Mouse (Mus musculus): Measurements from ENCODE around the gene Myl6.
"Not testable (repeated sequence)": the region's sequence is repeated elsewhere in the genome, so short reads cannot be mapped to it uniquely, and the experiment has no call there.

The Myl6 gene

GRCm38 (mm10) chr10:128509831-128510230, 15.9 kb upstream of the Myl6 start:
- DNase-seq (ENCODE audit: low read depth) = no peak

- no peak for DNase-seq (ENCODE audit: low read depth)
Observed at GRCm38 (mm10) chr10:128509203-128509602, 15.3 kb upstream of the Myl6 start.

GRCm38 (mm10) chr10:128508260-128508659, 14.3 kb upstream of the Myl6 start:
- DNase-seq (ENCODE audit: low read depth) = no peak

GRCm38 (mm10) chr10:128505974-128506373, 12.0 kb upstream of the Myl6 start:
- DNase-seq (ENCODE audit: low read depth) = no peak

GRCm38 (mm10) chr10:128505371-128505667, 11.4 kb upstream of the Myl6 start:
- DNase-seq (ENCODE audit: low read depth) = not testable (repeated sequence)

GRCm38 (mm10) chr10:128504641-128505370, 10.9 kb upstream of the Myl6 start:
- DNase-seq (ENCODE audit: low read depth) = no peak

GRCm38 (mm10) chr10:128504012-128504411, 10.1 kb upstream of the Myl6 start:
- DNase-seq (ENCODE audit: low read depth) = no peak

- no peak for DNase-seq (ENCODE audit: low read depth)
Observed at GRCm38 (mm10) chr10:128503532-128503931, 9.6 kb upstream of the Myl6 start.

GRCm38 (mm10) chr10:128502341-128502740, 8.4 kb upstream of the Myl6 start:
- DNase-seq (ENCODE audit: low read depth) = no peak

GRCm38 (mm10) chr10:128499116-128499671, 5.2 kb upstream of the Myl6 start:
- no peak for DNase-seq (ENCODE audit: low read depth)

GRCm38 (mm10) chr10:128498590-128498989, 4.6 kb upstream of the Myl6 start, which contains the start of gene Myl6b:
TSS of gene Myl6b (minus strand) at chr10:128498685.
- DNase-seq (ENCODE audit: low read depth) = peak; percentile 85

GRCm38 (mm10) chr10:128497134-128497737, 3.3 kb upstream of the Myl6 start:
- no peak for DNase-seq (ENCODE audit: low read depth)

- no peak for DNase-seq (ENCODE audit: low read depth)
Observed at GRCm38 (mm10) chr10:128496509-128497077, 2.6 kb upstream of the Myl6 start.

GRCm38 (mm10) chr10:128495903-128496302, 2.0 kb upstream of the Myl6 start:
- DNase-seq (ENCODE audit: low read depth) = no peak

- DNase-seq (ENCODE audit: low read depth) = no peak
Observed at GRCm38 (mm10) chr10:128495270-128495669, 1.3 kb upstream of the Myl6 start.

- DNase-seq (ENCODE audit: low read depth) = no peak
Observed at GRCm38 (mm10) chr10:128494667-128495245, 811 bp upstream of the Myl6 start.

GRCm38 (mm10) chr10:128493319-128493694, 638 bp downstream of the Myl6 start:
- no peak for DNase-seq (ENCODE audit: low read depth)

GRCm38 (mm10) chr10:128492633-128493311, 1.2 kb downstream of the Myl6 start:
- peak; percentile 53 for DNase-seq (ENCODE audit: low read depth)

- not testable (repeated sequence) for DNase-seq (ENCODE audit: low read depth)
Observed at GRCm38 (mm10) chr10:128492051-128492450, 1.9 kb downstream of the Myl6 start.

GRCm38 (mm10) chr10:128491495-128491894, 2.5 kb downstream of the Myl6 start:
- no peak for DNase-seq (ENCODE audit: low read depth)

GRCm38 (mm10) chr10:128490912-128491311, 3.0 kb downstream of the Myl6 start:
- DNase-seq (ENCODE audit: low read depth) = no peak

GRCm38 (mm10) chr10:128490232-128490631, 3.7 kb downstream of the Myl6 start:
- DNase-seq (ENCODE audit: low read depth) = no peak

Data from fibroblast of lung, adult 2 months (primary cell).